Mouse (Mus musculus): ENCODE data around the gene Lrmda.

DNA sequence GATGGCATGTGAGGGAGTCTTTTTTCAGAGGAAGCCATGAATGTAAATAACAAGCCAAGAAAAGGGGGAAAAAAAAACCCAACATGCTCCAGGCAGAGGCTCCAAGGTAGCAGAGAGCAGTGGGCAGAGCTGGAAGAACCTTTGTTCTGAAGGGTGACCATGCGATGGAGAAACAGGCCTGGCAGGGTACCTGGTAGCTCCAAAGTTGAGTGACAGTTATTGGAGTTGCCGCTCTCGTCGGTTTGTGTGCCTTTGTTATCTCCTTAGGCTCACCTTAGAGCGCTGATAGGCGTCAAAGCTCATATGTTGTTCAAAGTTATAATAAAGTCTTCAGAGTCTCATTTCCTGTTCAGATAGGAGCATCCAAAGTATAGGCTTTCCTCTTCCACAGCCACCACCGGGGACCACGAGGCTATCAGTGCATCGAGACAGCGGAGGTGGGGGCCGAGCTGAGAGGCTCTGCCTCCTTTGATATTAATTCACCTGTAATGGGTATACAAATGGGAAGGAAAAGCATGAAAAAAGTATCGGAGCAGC, 127.1 kb downstream of the Lrmda start:
- TF ChIP-seq POLR2A (IDR thresholded peaks at IDR 0.05; ENCODE audit: low read depth, low read length), result no peak
- no peak for TF ChIP-seq CTCF (IDR thresholded peaks at IDR 0.05; ENCODE audit: extremely low read depth, insufficient read length, insufficient replicate concordance, low read depth, low read length)
